27 mouse cellular contexts compared by ENCODE assay signal in the genomic region with DNA sequence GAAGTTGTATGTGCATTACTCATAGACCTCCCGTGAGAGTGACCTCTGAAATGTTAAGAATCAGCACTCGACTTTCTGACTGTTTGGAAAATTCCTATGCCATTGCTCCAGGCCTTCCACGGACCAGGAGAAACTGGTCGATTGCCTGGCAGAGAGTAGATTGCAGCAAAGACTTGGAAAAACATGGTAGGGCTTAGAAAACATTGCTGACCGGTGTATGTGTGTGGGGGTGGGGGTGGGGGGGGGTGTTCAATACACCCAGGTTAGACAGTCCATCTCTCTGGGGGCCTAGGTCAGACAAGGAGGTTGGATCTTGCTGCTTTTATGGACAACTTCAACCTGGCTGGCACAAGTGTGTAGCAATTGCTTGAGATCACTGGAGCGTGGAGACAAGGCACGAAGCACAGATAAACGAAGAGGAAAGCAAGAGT. TPM values are rescaled to one million over a fixed set of nuclear protein-coding genes. Genes with fewer than 3 reads are reported as not detected.
DNase-seq lines count a peak whose midpoint lies in the region; ATAC-seq and TF ChIP-seq lines count a peak whose summit lies in the region.
"Had no signal": no experiment of that assay in that cellular context is flagged by ENCODE, and none has a peak within 500 bp of the region (broad histone marks: within the 10 kb centered on the region; RNA-seq: fewer than 3 reads in every experiment).

No protein-coding gene starts in this region.

- H3K9ac ChIP-seq in kidney, postnatal 0 days (ENCODE audit: low read depth, low read length), result no peak overlapping the region
- no peak overlapping the region for H3K9ac ChIP-seq in hindbrain, embryonic 16.5 days (ENCODE audit: low read depth, low read length)
- H3K9ac ChIP-seq: forebrain, postnatal 0 days; heart, embryonic 13.5 days; hindbrain, embryonic 14.5 days; limb, embryonic 12.5 days; liver, embryonic 12.5 days; lung, embryonic 14.5 days; stomach, embryonic 15.5 days had no signal

- DNase-seq in adrenal gland, adult (ENCODE audit: inconsistent age in 2 of 2, low spot score in 1 of 2), result peak; percentile 18 to 69
- no peak for DNase-seq in adrenal gland, postnatal 25 days
- DNase-seq in 3T3-L1 (ENCODE audit: low read depth, low spot score), result peak; percentile 83
- peak; percentile 50 for DNase-seq in kidney, adult 18-20 months
- peak; percentile 29 for DNase-seq in kidney, postnatal 0 days (ENCODE audit: low spot score)
- no peak for DNase-seq in layer of hippocampus, postnatal 36 days
- no peak for DNase-seq in retina, embryonic 14.5 days (ENCODE audit: low spot score)
- DNase-seq: adrenal gland, postnatal 10 days; cerebellum, adult 18-20 months; forebrain, postnatal 0 days; heart, postnatal 36 days; lung, embryonic 14.5 days; lung, postnatal 36 days; thymus, adult 2 months had no signal

- H3K9me3 ChIP-seq in kidney, postnatal 0 days (replicated peaks; ENCODE audit: low read length), result no peaks in the 10 kb centered on the region
- no peaks in the 10 kb centered on the region for H3K9me3 ChIP-seq in hindbrain, embryonic 16.5 days (ENCODE audit: control insufficient read depth, low read length)
- H3K9me3 ChIP-seq: heart, embryonic 13.5 days; limb, embryonic 12.5 days; liver, embryonic 12.5 days; midbrain, embryonic 10.5 days; stomach, embryonic 15.5 days had no signal

- no peak for TF ChIP-seq CTCF in kidney, postnatal 0 days (IDR thresholded peaks at IDR 0.05; ENCODE audit: low read depth)

- H3K27ac ChIP-seq in kidney, postnatal 0 days, result peak overlapping the region; percentile 71
- H3K27ac ChIP-seq in hindbrain, embryonic 16.5 days (ENCODE audit: low read depth, low read length), result no peak overlapping the region
- H3K27ac ChIP-seq: heart, embryonic 13.5 days; hindbrain, embryonic 14.5 days; limb, embryonic 12.5 days; liver, embryonic 12.5 days; midbrain, embryonic 10.5 days; stomach, embryonic 15.5 days had no signal

- WGBS in kidney, postnatal 0 days, result 45% methylated on average over 8 of the region's 8 CpGs
- 75% methylated on average over 8 of the region's 8 CpGs for WGBS in hindbrain, embryonic 16.5 days

- no peaks in the 10 kb centered on the region for H3K27me3 ChIP-seq in kidney, postnatal 0 days (ENCODE audit: insufficient read depth, low read length)
- no peaks in the 10 kb centered on the region for H3K27me3 ChIP-seq in hindbrain, embryonic 16.5 days (replicated peaks; ENCODE audit: control insufficient read depth, insufficient read depth, low read length)
- H3K27me3 ChIP-seq: heart, embryonic 13.5 days; limb, embryonic 12.5 days; liver, embryonic 12.5 days; stomach, embryonic 15.5 days had no signal

- no peak overlapping the region for H3K4me2 ChIP-seq in kidney, postnatal 0 days (ENCODE audit: low read length)
- H3K4me2 ChIP-seq in hindbrain, embryonic 16.5 days (ENCODE audit: low read length), result no peak overlapping the region
- H3K4me2 ChIP-seq: heart, embryonic 13.5 days; hindbrain, embryonic 14.5 days; limb, embryonic 12.5 days; liver, embryonic 12.5 days; lung, embryonic 14.5 days; stomach, embryonic 15.5 days had no signal

- H3K4me3 ChIP-seq in kidney, postnatal 0 days (replicated peaks; ENCODE audit: low read depth, low read length), result no peak overlapping the region
- H3K4me3 ChIP-seq in hindbrain, embryonic 16.5 days (ENCODE audit: low read length), result no peak overlapping the region
- H3K4me3 ChIP-seq: heart, embryonic 13.5 days; limb, embryonic 12.5 days; liver, embryonic 12.5 days; midbrain, embryonic 10.5 days; stomach, embryonic 15.5 days had no signal

- peak; percentile 79 for ATAC-seq in kidney, postnatal 0 days (replicated peaks; ENCODE audit: low FRiP score, low read depth)
- no peak for ATAC-seq in hindbrain, embryonic 16.5 days
- ATAC-seq: CD4-positive, CD25-positive, alpha-beta regulatory T cell, adult 4 months; forebrain, postnatal 0 days; intestine, embryonic 16.5 days; liver, embryonic 12.5 days had no signal

- no peaks in the 10 kb centered on the region for H3K4me1 ChIP-seq in kidney, postnatal 0 days (replicated peaks; ENCODE audit: insufficient read depth, low read length)
- no peaks in the 10 kb centered on the region for H3K4me1 ChIP-seq in hindbrain, embryonic 16.5 days (ENCODE audit: control insufficient read depth, insufficient read depth, low read depth, low read length)
- H3K4me1 ChIP-seq: limb, embryonic 12.5 days; stomach, embryonic 15.5 days had no signal

- no peaks in the 10 kb centered on the region for H3K36me3 ChIP-seq in kidney, postnatal 0 days (ENCODE audit: insufficient read depth, low read length)
- no peaks in the 10 kb centered on the region for H3K36me3 ChIP-seq in hindbrain, embryonic 16.5 days (ENCODE audit: control insufficient read depth, insufficient read depth, low read length)
- H3K36me3 ChIP-seq: heart, embryonic 13.5 days; limb, embryonic 12.5 days; liver, embryonic 12.5 days; midbrain, embryonic 10.5 days; stomach, embryonic 15.5 days had no signal

RNA-seq across cellular contexts. Expression of gene Hspb3, which starts 23.2 kb away (rescaled TPM):
- total RNA-seq in adrenal gland, postnatal 25 days (2021), result not detected in 2 replicates
- polyA plus RNA-seq in kidney, postnatal 0 days (2015; fragmentation: Nextera tagmentation; extraction: Ambion mirVana), result not detected in 2 replicates
- 0.41 and 0.56 TPM in 2 replicates for polyA plus RNA-seq in hindbrain, embryonic 16.5 days (2015; fragmentation: Nextera tagmentation; extraction: Ambion mirVana)
- 1 to 10 TPM in 1 of 2 experiments, under 1 TPM in 1; 0.62 to 1.0 TPM for total RNA-seq in layer of hippocampus, postnatal 36 days (2021)
- total RNA-seq: ES-E14; midbrain, postnatal 0 days; neutrophil, adult 5-6 weeks had no signal
- polyA plus RNA-seq: CD4-positive, CD25-positive, alpha-beta regulatory T cell, adult 4 months; gonadal fat pad, adult 2 months; intestine, embryonic 16.5 days; lung, embryonic 14.5 days; midbrain, embryonic 10.5 days had no signal

Comparison
In these comparisons a context has a peak if more than half of its experiments do, and no peak if none do; other contexts are left out.
1. DNase-seq: peak in adrenal gland, adult (2 of 2), 3T3-L1 (single experiment), kidney, adult 18-20 months (single experiment) and kidney, postnatal 0 days (single experiment); none in adrenal gland, postnatal 25 days (single experiment), layer of hippocampus, postnatal 36 days (0 of 2) and retina, embryonic 14.5 days (single experiment).